In genomic region chr11:114281846-114282245, GRCm38 (mm10) we compare ENCODE assay signal across 32 mouse cellular contexts.
"Had no signal": no experiment of that assay in that cellular context is flagged by ENCODE, and none has a peak within 500 bp of the region (broad histone marks: within the 10 kb centered on the region; RNA-seq: fewer than 3 reads in every experiment).

No protein-coding gene starts in this region.

- ATAC-seq: hindbrain, embryonic 16.5 days; inflammation-experienced regulatory T-cells, adult 6 months; intestine, embryonic 15.5 days; intestine, embryonic 16.5 days; intestine, postnatal 0 days had no signal

- H3K27me3 ChIP-seq: hindbrain, embryonic 12.5 days; hindbrain, embryonic 13.5 days; hindbrain, embryonic 15.5 days; intestine, embryonic 15.5 days; kidney, embryonic 15.5 days had no signal

- DNase-seq: heart, postnatal 10 days; heart, postnatal 14 days; heart, postnatal 36 days; heart, postnatal 4 days; kidney, adult 11 months; kidney, adult 18-20 months; kidney, adult 8-10 months; kidney, adult 9 months; kidney, postnatal 10 days; kidney, postnatal 14 days; kidney, postnatal 36 days; kidney, postnatal 4 days; layer of hippocampus, adult 9-11 months; layer of hippocampus, postnatal 36 days had no signal

- H3K9me3 ChIP-seq: heart, embryonic 10.5 days; heart, embryonic 12.5 days; heart, embryonic 13.5 days; heart, embryonic 15.5 days; hindbrain, embryonic 12.5 days; hindbrain, embryonic 13.5 days; hindbrain, embryonic 15.5 days; intestine, embryonic 15.5 days; kidney, embryonic 15.5 days had no signal

- H3K27ac ChIP-seq: heart, embryonic 13.5 days; heart, embryonic 15.5 days; hindbrain, embryonic 12.5 days; hindbrain, embryonic 13.5 days; hindbrain, embryonic 14.5 days; hindbrain, embryonic 15.5 days; intestine, embryonic 15.5 days; kidney, embryonic 15.5 days; kidney, postnatal 0 days; layer of hippocampus, adult 2 months; left cerebral cortex, adult 2 months had no signal

- H3K9ac ChIP-seq: heart, embryonic 12.5 days; heart, embryonic 13.5 days; heart, embryonic 15.5 days; hindbrain, embryonic 12.5 days; hindbrain, embryonic 13.5 days; hindbrain, embryonic 14.5 days; hindbrain, embryonic 15.5 days; intestine, embryonic 15.5 days; kidney, embryonic 15.5 days had no signal

- H3K4me3 ChIP-seq: heart, embryonic 10.5 days; heart, embryonic 12.5 days; heart, embryonic 13.5 days; heart, embryonic 15.5 days; hindbrain, embryonic 12.5 days; hindbrain, embryonic 13.5 days; hindbrain, embryonic 15.5 days; intestine, embryonic 15.5 days; kidney, embryonic 15.5 days; layer of hippocampus, adult 2 months; left cerebral cortex, adult 2 months had no signal

- H3K36me3 ChIP-seq: heart, embryonic 10.5 days; heart, embryonic 12.5 days; heart, embryonic 13.5 days; heart, embryonic 15.5 days; hindbrain, embryonic 12.5 days; hindbrain, embryonic 13.5 days; hindbrain, embryonic 15.5 days; intestine, embryonic 15.5 days; kidney, embryonic 15.5 days had no signal

- H3K4me1 ChIP-seq: intestine, embryonic 15.5 days had no signal

- H3K4me2 ChIP-seq: heart, embryonic 11.5 days; heart, embryonic 12.5 days; heart, embryonic 13.5 days; heart, embryonic 15.5 days; hindbrain, embryonic 12.5 days; hindbrain, embryonic 13.5 days; hindbrain, embryonic 14.5 days; hindbrain, embryonic 15.5 days; intestine, embryonic 15.5 days; kidney, embryonic 15.5 days had no signal
